Mouse (Mus musculus) mammary gland, adult 2 months (tissue): ENCODE measurements around the gene Tbcc. TPM values are rescaled to one million over a fixed set of nuclear protein-coding genes. Genes with fewer than 3 reads are reported as not detected.

Source experiments
- polyA plus RNA-seq: library from polyadenylated mRNA; depleted of rRNA; stranded (reverse); fragments of >200 nt; gene quantifications from 2 replicates; pipeline ENCODE4 v1.2.3, GENCODE M21; 2012; ENCODE audit warnings: low replicate concordance; rRNA removed

Tbcc gene
- polyA plus RNA-seq: 14.8 and 25.2 TPM in 2 replicates

GRCm38 (mm10) chr17:46890116-46890815 lies at the start of gene Tbcc:
Tbcc (plus strand) TSS chr17:46890684.

GRCm38 (mm10) chr17:46857903-46858748 lies 32.4 kb upstream of the Tbcc start, which contains the start of gene Bicral:
Bicral (minus strand) TSS chr17:46858482.

GRCm38 (mm10) chr17:46910186-46910585 lies 19.7 kb downstream of the Tbcc start, which contains the start of gene Prph2:
Prph2 (plus strand) TSS chr17:46910459.

Other genes with a start within 250 kb of the Tbcc start
- 14.0 and 17.3 TPM in 2 replicates for gene Klc4, start 244.7 kb upstream of the Tbcc start, polyA plus RNA-seq
- 83.5 and 162 TPM in 2 replicates for gene Mrpl2, start 244.5 kb upstream of the Tbcc start, polyA plus RNA-seq
- 36.6 and 61.4 TPM in 2 replicates for gene Cul7, start 240.3 kb upstream of the Tbcc start, polyA plus RNA-seq
- gene Rrp36, start 216.3 kb upstream of the Tbcc start, polyA plus RNA-seq: 29.3 and 29.6 TPM in 2 replicates
- gene Mea1, start 211.9 kb upstream of the Tbcc start, polyA plus RNA-seq: 48.0 and 62.7 TPM in 2 replicates
- gene Klhdc3, start 209.8 kb upstream of the Tbcc start, polyA plus RNA-seq: 83.6 and 114 TPM in 2 replicates
- 57.9 and 60.6 TPM in 2 replicates for gene Ppp2r5d, start 185.6 kb upstream of the Tbcc start, polyA plus RNA-seq
- gene Pex6, start 179.2 kb upstream of the Tbcc start, polyA plus RNA-seq: 72.0 and 135 TPM in 2 replicates
- gene Gnmt, start 161.5 kb upstream of the Tbcc start, polyA plus RNA-seq: 1.8 and 15.7 TPM in 2 replicates
- 47.8 and 60.7 TPM in 2 replicates for gene Cnpy3, start 138.5 kb upstream of the Tbcc start, polyA plus RNA-seq
- not detected in 2 replicates for gene Ptcra, start 127.0 kb upstream of the Tbcc start, polyA plus RNA-seq
- gene 2310039H08Rik, start 118.0 kb upstream of the Tbcc start, polyA plus RNA-seq: 115 and 225 TPM in 2 replicates
- 15.8 and 25.4 TPM in 2 replicates for gene Rpl7l1, start 108.0 kb upstream of the Tbcc start, polyA plus RNA-seq
- gene Bicral, start 32.2 kb upstream of the Tbcc start, polyA plus RNA-seq: 10.7 and 10.8 TPM in 2 replicates
- gene Prph2, start 19.8 kb downstream of the Tbcc start, polyA plus RNA-seq: not detected in 2 replicates
- gene Ubr2, start 119.9 kb downstream of the Tbcc start, polyA plus RNA-seq: 29.4 and 46.9 TPM in 2 replicates